Mouse (Mus musculus) T-helper 1 cell (primary cell): Measurements from ENCODE around the gene Tal1.

Experiments used
- in situ Hi-C: fragments of 300-600 bp; cut with MboI, MseI; formaldehyde crosslinking; loops from one replicate; pipeline ENCODE4 v1.15.1; 2025; ENCODE audit warnings: high pct_unique_total_duplicates

Gene Tal1

GRCm38 (mm10) chr4:115097146-115097496 lies 40.9 kb downstream of the Tal1 start:
- in situ Hi-C loops = no loop called here

- in situ Hi-C loops = no loop called here
Measured at GRCm38 (mm10) chr4:115101682-115102081, 45.5 kb downstream of the Tal1 start.

- in situ Hi-C loops = no loop called here
Measured at GRCm38 (mm10) chr4:115103510-115103909, 47.3 kb downstream of the Tal1 start.

- in situ Hi-C loops = no loop called here
Measured at GRCm38 (mm10) chr4:115111167-115111566, 54.9 kb downstream of the Tal1 start.

GRCm38 (mm10) chr4:115113266-115113665 lies 57.0 kb downstream of the Tal1 start:
- in situ Hi-C loops = no loop called here

GRCm38 (mm10) chr4:115119642-115120041 lies 63.4 kb downstream of the Tal1 start:
- in situ Hi-C loops = no loop called here

- in situ Hi-C loops = no loop called here
Measured at GRCm38 (mm10) chr4:115121162-115121561, 64.9 kb downstream of the Tal1 start.
